Mouse (Mus musculus) lung, postnatal 0 days (tissue): ENCODE results near the gene Itm2c. TPM values are rescaled to one million over a fixed set of nuclear protein-coding genes. Genes with fewer than 3 reads are reported as not detected.
A peak's percentile ranks its signal among the peaks of the same experiment; 100 is the strongest.

Source experiments
- ATAC-seq: fragments of 200-750 bp; cut with Nextera tagmentation; 2 replicates; pipeline ENCODE4 v1.8.0; 2017; ENCODE audit warnings: moderate library complexity
- DNase-seq: peaks from one replicate; pipeline ENCODE4 v3.0.0-alpha.2; 2016; ENCODE audit warnings: low spot score
- H3K27ac ChIP-seq: fragments of 300-500 bp; sonication (generic); 2 replicates; pipeline ENCODE4 v1.5.1; 2014; ENCODE audit warnings: antibody characterized with exemption, mild to moderate bottlenecking, low read length, mixed read lengths
- H3K27me3 ChIP-seq: fragments of 300-500 bp; sonication (generic); replicated peaks from 2 replicates; pipeline ENCODE4 v1.6.1; 2014; ENCODE audit warnings: low read length, mixed read lengths; ENCODE audit not compliant: insufficient read depth
- H3K36me3 ChIP-seq: fragments of 300-500 bp; sonication (generic); 2 replicates; pipeline ENCODE4 v1.6.1; 2014; ENCODE audit warnings: low read length, mixed read lengths; ENCODE audit not compliant: insufficient read depth
- H3K4me1 ChIP-seq: fragments of 300-500 bp; sonication (generic); 2 replicates; pipeline ENCODE4 v1.6.1; 2014; ENCODE audit warnings: antibody characterized with exemption, low read depth, low read length, mixed read lengths; ENCODE audit not compliant: insufficient read depth
- H3K4me2 ChIP-seq: fragments of 300-500 bp; sonication (generic); replicated peaks from 2 replicates; pipeline ENCODE4 v1.6.1; 2014; ENCODE audit warnings: low read depth, mild to moderate bottlenecking, low read length, moderate library complexity, mixed read lengths
- H3K4me3 ChIP-seq: fragments of 300-500 bp; sonication (generic); 2 replicates; pipeline ENCODE4 v1.5.1; 2014; ENCODE audit warnings: low read depth, low read length
- H3K9ac ChIP-seq: fragments of 300-500 bp; sonication (generic); replicated peaks from 2 replicates; pipeline ENCODE4 v1.6.1; 2014; ENCODE audit warnings: low read depth, mild to moderate bottlenecking
- H3K9me3 ChIP-seq: fragments of 300-500 bp; sonication (generic); 2 replicates; pipeline ENCODE4 v1.6.1; 2016; ENCODE audit warnings: low read length, mixed read lengths
- CTCF ChIP-seq: IDR thresholded peaks from 2 replicates; pipeline ENCODE4 v1.5.1; 2016; ENCODE audit warnings: antibody characterized with exemption, mild to moderate bottlenecking
- EP300 ChIP-seq: IDR thresholded peaks from 2 replicates; pipeline ENCODE4 v1.6.1; 2016; ENCODE audit warnings: antibody characterized with exemption, mild to moderate bottlenecking, control low read depth
- WGBS: fragments of 180-500 bp; shearing (Covaris S2); extraction: QIAGEN DNeasy Blood & Tissue Kit; methylation state at CpG from one replicate; pipeline ENCODE4 v1.1.7; 2014; 5-methylcytosine and 5-hydroxymethylcytosine counted together
- polyA plus RNA-seq: library from polyadenylated mRNA; unstranded; fragments of >200 nt; fragmentation: Nextera tagmentation; extraction: Ambion mirVana; gene quantifications from 2 replicates; pipeline ENCODE4 v1.2.1, GENCODE M21; 2015

Itm2c gene
- polyA plus RNA-seq, 1 experiment from 2014 or later, result 244 TPM

- no peak for DNase-seq
- Histone ChIP-seq H3K9me3 (no peaks in the 10 kb centered on the region), H3K4me3 (no peak overlapping the region), H3K27me3 (no peaks in the 10 kb centered on the region), H3K27ac (no peak overlapping the region), H3K4me2 (no peak overlapping the region), H3K36me3 (peaks cover 33% of the 10 kb centered on the region), H3K9ac (no peak overlapping the region), H3K4me1 (peaks cover 33% of the 10 kb centered on the region)
- TF ChIP-seq EP300 (no peak), CTCF (no peak)
- ATAC-seq, result peak; percentile 18
- 39% methylated on average over 3 of the region's 3 CpGs for WGBS
These were observed 7.5 kb downstream of the Itm2c start for GRCm38 (mm10) chr1:85901516-85902107.

- peak; percentile 70 for ATAC-seq
- H3K4me2 ChIP-seq, result no peak overlapping the region
- 10% methylated on average over 7 of the region's 7 CpGs for WGBS
- H3K27ac ChIP-seq, result no peak overlapping the region
- DNase-seq, result peak; percentile 50
- TF ChIP-seq EP300 (no peak), CTCF (no peak)
- no peak overlapping the region for H3K9ac ChIP-seq
- peaks cover 27% of the 10 kb centered on the region for H3K4me1 ChIP-seq
- H3K4me3 ChIP-seq, result no peak overlapping the region
- H3K27me3 ChIP-seq, result no peaks in the 10 kb centered on the region
- H3K36me3 ChIP-seq, result peaks cover 38% of the 10 kb centered on the region
- no peaks in the 10 kb centered on the region for H3K9me3 ChIP-seq
These were observed 8.1 kb downstream of the Itm2c start for GRCm38 (mm10) chr1:85902108-85902561.

GRCm38 (mm10) chr1:85906892-85907291 is 12.8 kb downstream of the Itm2c start:
- TF ChIP-seq CTCF, result no peak
- no peak for TF ChIP-seq EP300
- no peak overlapping the region for H3K9ac ChIP-seq
- H3K4me1 ChIP-seq, result peaks cover 13% of the 10 kb centered on the region; the same call in 1 of the 2 replicates
- H3K36me3 ChIP-seq, result peaks cover 38% of the 10 kb centered on the region
- no peaks in the 10 kb centered on the region for H3K27me3 ChIP-seq
- WGBS, result 70% methylated on average over 12 of the region's 12 CpGs
- ATAC-seq (no peak), DNase-seq (no peak)
- H3K9me3 ChIP-seq, result no peaks in the 10 kb centered on the region
- no peak overlapping the region for H3K27ac ChIP-seq
- H3K4me2 ChIP-seq, result no peak overlapping the region
- no peak overlapping the region for H3K4me3 ChIP-seq

GRCm38 (mm10) chr1:85908754-85909590 is 14.9 kb downstream of the Itm2c start:
- no peak overlapping the region for H3K4me3 ChIP-seq
- 15% methylated on average over 13 of the region's 13 CpGs for WGBS
- H3K9me3 ChIP-seq, result no peaks in the 10 kb centered on the region
- TF ChIP-seq EP300 (peak; percentile 75), CTCF (no peak)
- H3K27ac ChIP-seq, result 0 out of 2 replicates have a peak overlapping the region, but pooled peaks have one; percentile 15
- no peak overlapping the region for H3K9ac ChIP-seq
- no peaks in the 10 kb centered on the region for H3K27me3 ChIP-seq
- peak; percentile 85 for ATAC-seq
- peak; percentile 77 for DNase-seq
- no peak overlapping the region for H3K4me2 ChIP-seq
- peaks cover 30% of the 10 kb centered on the region for H3K36me3 ChIP-seq
- peaks cover 9% of the 10 kb centered on the region; the same call in 1 of the 2 replicates for H3K4me1 ChIP-seq

GRCm38 (mm10) chr1:85913078-85913755 is 19.1 kb downstream of the Itm2c start:
- DNase-seq, result no peak
- Histone ChIP-seq H3K4me2 (no peak overlapping the region), H3K36me3 (no peaks in the 10 kb centered on the region), H3K27me3 (no peaks in the 10 kb centered on the region), H3K9ac (no peak overlapping the region), H3K9me3 (no peaks in the 10 kb centered on the region), H3K27ac (no peak overlapping the region), H3K4me3 (no peak overlapping the region), H3K4me1 (peaks cover 7% of the 10 kb centered on the region; the same call in 1 of the 2 replicates)
- TF ChIP-seq EP300 (no peak), CTCF (no peak)
- WGBS, result 87% methylated on average over 7 of the region's 7 CpGs
- ATAC-seq, result no peak

- H3K4me1 ChIP-seq, result no peaks in the 10 kb centered on the region
- H3K27ac ChIP-seq, result no peak overlapping the region
- ATAC-seq (peak; percentile 74), DNase-seq (peak; percentile 64)
- no peak overlapping the region for H3K4me3 ChIP-seq
- no peak overlapping the region for H3K9ac ChIP-seq
- no peak overlapping the region for H3K4me2 ChIP-seq
- no peaks in the 10 kb centered on the region for H3K27me3 ChIP-seq
- H3K36me3 ChIP-seq, result no peaks in the 10 kb centered on the region
- no peaks in the 10 kb centered on the region for H3K9me3 ChIP-seq
- TF ChIP-seq EP300 (0 out of 2 replicates have a peak, but pooled peaks have one; percentile 44), CTCF (no peak)
These were observed 21.8 kb downstream of the Itm2c start for GRCm38 (mm10) chr1:85915890-85916289.
